Mouse (Mus musculus) bone marrow, adult 2 months (tissue): ENCODE data around the gene Nr1d1.

Experiments
- CTCF ChIP-seq: fragments of 200-500 bp; IDR thresholded peaks from 2 replicates; pipeline ENCODE4 v1.5.1; 2011; ENCODE audit warnings: low read length, control low read depth; ENCODE audit not compliant: control insufficient read depth, insufficient read depth
- POLR2A ChIP-seq: fragments of 200-500 bp; IDR thresholded peaks from 2 replicates; pipeline ENCODE4 v1.6.1; 2011; ENCODE audit warnings: low read depth, mild to moderate bottlenecking, control low read depth, low read length, borderline replicate concordance; ENCODE audit not compliant: control insufficient read depth

- TF ChIP-seq POLR2A (no peak), CTCF (no peak)
Observed at GRCm38 (mm10) chr11:98785214-98785613, 10.1 kb upstream of the Nr1d1 start.
